Mouse (Mus musculus): ENCODE measurements at regions not wholly inside any gene's neighbourhood (a gene's known extent, or its start where the extent isn't known, plus 50 kb on each side); places are given as distances from the start of the nearest gene placed in this dataset.

- TF ChIP-seq POLR2A (IDR thresholded peaks at IDR 0.05; ENCODE audit: extremely low read depth, insufficient read depth, low read length) (no peak), CTCF (IDR thresholded peaks at IDR 0.05; ENCODE audit: low read depth, low read length) (no peak)
These were observed 244.6 kb downstream of the Cd109 start for GRCm38 (mm10) chr9:78859956-78860355.
